Mouse (Mus musculus) gastrocnemius, adult 18-20 months (tissue): Measurements from ENCODE around the gene Frmd4a. TPM values are rescaled to one million over a fixed set of nuclear protein-coding genes. Genes with fewer than 3 reads are reported as not detected.

Source experiments
- DNase-seq: peaks from one replicate; pipeline ENCODE4 v3.0.0; 2021; ENCODE audit warnings: low spot score
- long read RNA-seq, 2 experiments: library from polyadenylated mRNA; stranded (forward); transcript quantifications; one replicate each; pipeline ENCODE4 v2.0.0; 2021
- total RNA-seq, 2 experiments: library from RNA; stranded (reverse); gene quantifications; 2 replicates each; pipeline ENCODE4 v1.2.3; 2021

Gene Frmd4a
- total RNA-seq, result 1 to 10 TPM; 2.6 to 3.6 TPM
- long read RNA-seq, experiment 1, full-length matches to known transcripts, result 1 of 5 reads
- long read RNA-seq, experiment 1, partial matches to known transcripts, result 3 of 5 reads
- long read RNA-seq, experiment 1, other reads (novel, unspliced or antisense), result 1 of 5 reads
- long read RNA-seq, experiment 2, partial matches to known transcripts, result 0 of 1 reads
- long read RNA-seq, experiment 2, other reads (novel, unspliced or antisense), result 0 of 1 reads

GRCm38 (mm10) chr2:4017528-4018288 lies at the start of gene Frmd4a:
TSS of gene Frmd4a (plus strand) at chr2:4017717.
- DNase-seq, result no peak

GRCm38 (mm10) chr2:3988876-3989275 lies 28.6 kb upstream of the Frmd4a start:
- no peak for DNase-seq

- no peak for DNase-seq
These were observed 27.1 kb upstream of the Frmd4a start for GRCm38 (mm10) chr2:3990431-3990830.

GRCm38 (mm10) chr2:4018431-4018876 lies 937 bp downstream of the Frmd4a start:
- no peak for DNase-seq

GRCm38 (mm10) chr2:4018909-4019308 lies 1.4 kb downstream of the Frmd4a start:
- DNase-seq, result no peak

- DNase-seq, result no peak
These were observed 7.4 kb downstream of the Frmd4a start for GRCm38 (mm10) chr2:4024927-4025326.

- DNase-seq, result no peak
These were observed 11.7 kb downstream of the Frmd4a start for GRCm38 (mm10) chr2:4029031-4029747.

GRCm38 (mm10) chr2:4036153-4036589 lies 18.7 kb downstream of the Frmd4a start:
- no peak for DNase-seq

GRCm38 (mm10) chr2:4036651-4037117 lies 19.2 kb downstream of the Frmd4a start:
- DNase-seq, result no peak

GRCm38 (mm10) chr2:4042009-4042408 lies 24.5 kb downstream of the Frmd4a start:
- no peak for DNase-seq

GRCm38 (mm10) chr2:4055481-4055880 lies 38.0 kb downstream of the Frmd4a start:
- DNase-seq, result no peak

GRCm38 (mm10) chr2:4060675-4061074 lies 43.2 kb downstream of the Frmd4a start:
- DNase-seq, result no peak

- no peak for DNase-seq
These were observed 54.3 kb downstream of the Frmd4a start for GRCm38 (mm10) chr2:4071831-4072230.

GRCm38 (mm10) chr2:4083877-4084276 lies 66.4 kb downstream of the Frmd4a start:
- no peak for DNase-seq

- DNase-seq, result no peak
These were observed 80.1 kb downstream of the Frmd4a start for GRCm38 (mm10) chr2:4097601-4098000.

- DNase-seq, result no peak
These were observed 81.6 kb downstream of the Frmd4a start for GRCm38 (mm10) chr2:4098948-4099776.

GRCm38 (mm10) chr2:4099777-4100104 lies 82.2 kb downstream of the Frmd4a start:
- DNase-seq, result no peak

GRCm38 (mm10) chr2:4101370-4101769 lies 83.9 kb downstream of the Frmd4a start:
- DNase-seq, result no peak

GRCm38 (mm10) chr2:4113303-4113920 lies 95.9 kb downstream of the Frmd4a start:
- DNase-seq, result no peak

- DNase-seq, result no peak
These were observed 102.4 kb downstream of the Frmd4a start for GRCm38 (mm10) chr2:4119678-4120458.
